Mouse (Mus musculus): ENCODE measurements around the gene Nol8.

Nol8 gene

GRCm38 (mm10) chr13:49652481-49653179 is at the start of gene Nol8, which contains the start of gene Cenpp:
TSS of gene Nol8 (plus strand) at chr13:49653078.
TSS of gene Cenpp (minus strand) at chr13:49652785.
- peak; percentile 99 for DNase-seq (ENCODE audit: inconsistent ontology term)

- DNase-seq (ENCODE audit: inconsistent ontology term), result no peak
Observed at GRCm38 (mm10) chr13:49603603-49604002, 49.3 kb upstream of the Nol8 start.

- DNase-seq (ENCODE audit: inconsistent ontology term), result peak; percentile 84
Observed at GRCm38 (mm10) chr13:49607714-49608113, 45.2 kb upstream of the Nol8 start, which contains the start of gene Ogn. TSS of gene Ogn (plus strand) at chr13:49608046.

GRCm38 (mm10) chr13:49608589-49609322 is 44.1 kb upstream of the Nol8 start:
- DNase-seq (ENCODE audit: inconsistent ontology term), result no peak

- no peak for DNase-seq (ENCODE audit: inconsistent ontology term)
Observed at GRCm38 (mm10) chr13:49617021-49617420, 35.9 kb upstream of the Nol8 start.

GRCm38 (mm10) chr13:49618365-49618764 is 34.5 kb upstream of the Nol8 start:
- DNase-seq (ENCODE audit: inconsistent ontology term), result no peak

- DNase-seq (ENCODE audit: inconsistent ontology term), result no peak
Observed at GRCm38 (mm10) chr13:49623216-49623615, 29.7 kb upstream of the Nol8 start.

- DNase-seq (ENCODE audit: inconsistent ontology term), result no peak
Observed at GRCm38 (mm10) chr13:49628167-49628566, 24.7 kb upstream of the Nol8 start.

GRCm38 (mm10) chr13:49629076-49629475 is 23.8 kb upstream of the Nol8 start:
- DNase-seq (ENCODE audit: inconsistent ontology term), result no peak

GRCm38 (mm10) chr13:49639965-49640364 is 12.9 kb upstream of the Nol8 start:
- DNase-seq (ENCODE audit: inconsistent ontology term), result no peak

GRCm38 (mm10) chr13:49642650-49643049 is 10.2 kb upstream of the Nol8 start:
- no peak for DNase-seq (ENCODE audit: inconsistent ontology term)

- DNase-seq (ENCODE audit: inconsistent ontology term), result peak; percentile 51
Observed at GRCm38 (mm10) chr13:49643669-49644362, 9.1 kb upstream of the Nol8 start.

- DNase-seq (ENCODE audit: inconsistent ontology term), result peak; percentile 36
Observed at GRCm38 (mm10) chr13:49644731-49645529, 7.9 kb upstream of the Nol8 start.

- no peak for DNase-seq (ENCODE audit: inconsistent ontology term)
Observed at GRCm38 (mm10) chr13:49646019-49646418, 6.9 kb upstream of the Nol8 start.

- no peak for DNase-seq (ENCODE audit: inconsistent ontology term)
Observed at GRCm38 (mm10) chr13:49651136-49651535, 1.7 kb upstream of the Nol8 start.

GRCm38 (mm10) chr13:49651781-49652351 is 1.0 kb upstream of the Nol8 start:
- no peak for DNase-seq (ENCODE audit: inconsistent ontology term)

- DNase-seq (ENCODE audit: inconsistent ontology term), result no peak
Observed at GRCm38 (mm10) chr13:49653180-49653541, 283 bp downstream of the Nol8 start.

- no peak for DNase-seq (ENCODE audit: inconsistent ontology term)
Observed at GRCm38 (mm10) chr13:49677793-49678192, 24.9 kb downstream of the Nol8 start.

- DNase-seq (ENCODE audit: inconsistent ontology term), result peak; percentile 96
Observed at GRCm38 (mm10) chr13:49681351-49682232, 28.7 kb downstream of the Nol8 start, which contains the start of gene Iars. TSS of gene Iars (plus strand) at chr13:49682100.

GRCm38 (mm10) chr13:49682233-49682846 is 29.5 kb downstream of the Nol8 start:
- no peak for DNase-seq (ENCODE audit: inconsistent ontology term)

All from Muller cell, postnatal 12 days (primary cell).